Mouse (Mus musculus) CH12.LX (cell line): Measurements from ENCODE around the gene Akap12. TPM values are rescaled to one million over a fixed set of nuclear protein-coding genes. Genes with fewer than 3 reads are reported as not detected.

Source experiments
- DNase-seq: peaks from one replicate; pipeline ENCODE4 v3.0.0-alpha.2; 2013; ENCODE audit errors: extremely low read depth
- H3K27ac ChIP-seq: 2 replicates; pipeline ENCODE4 v1.5.1; 2012; ENCODE audit warnings: low read depth, mild to moderate bottlenecking, control low read depth, moderate library complexity; ENCODE audit not compliant: insufficient read depth
- H3K27me3 ChIP-seq: replicated peaks from 2 replicates; pipeline ENCODE3; 2012; ENCODE audit warnings: inconsistent platforms
- H3K36me3 ChIP-seq, 2 experiments: replicated peaks in 1 of 2; 2 replicates each; pipeline versions ENCODE3 to v1.6.1; 2012; ENCODE audit warnings: inconsistent platforms in 1 of 2, low read length in 1 of 2, mild to moderate bottlenecking in 1 of 2, mixed read lengths in 1 of 2, moderate library complexity in 1 of 2; ENCODE audit not compliant: control insufficient read depth in 1 of 2, insufficient read depth in 1 of 2
- H3K4me1 ChIP-seq, 2 experiments: 2 replicates each; pipeline ENCODE4 v1.6.1; 2012; ENCODE audit warnings: inconsistent platforms in 1 of 2, moderate library complexity in 1 of 2; ENCODE audit not compliant: insufficient read depth in 2 of 2, control insufficient read depth in 1 of 2
- H3K4me2 ChIP-seq: 2 replicates; pipeline ENCODE4 v1.6.1; 2012; ENCODE audit warnings: low read depth, mild to moderate bottlenecking, control low read depth; ENCODE audit not compliant: poor library complexity, insufficient read depth, severe bottlenecking
- H3K4me3 ChIP-seq, 3 experiments: fragments of 150-350 bp in 1 of 3; sonication (generic) in 1 of 3; replicated peaks in 1 of 3; 2 replicates each; pipeline versions ENCODE3 to v1.5.1; 2011 to 2012; ENCODE audit warnings: low read depth in 2 of 3, low read length in 2 of 3, mild to moderate bottlenecking in 2 of 3, moderate library complexity in 2 of 3, control low read depth in 1 of 3, improper control_type of control experiment in 1 of 3, inconsistent platforms in 1 of 3, mixed read lengths in 1 of 3; ENCODE audit not compliant: poor library complexity in 1 of 3
- H3K79me2 ChIP-seq: replicated peaks from 2 replicates; pipeline ENCODE4 v1.6.1; 2012; ENCODE audit warnings: mild to moderate bottlenecking, moderate library complexity; ENCODE audit not compliant: control insufficient read depth, poor library complexity, insufficient read depth, severe bottlenecking; ENCODE audit errors: extremely low read depth
- H3K9ac ChIP-seq: 2 replicates; pipeline ENCODE4 v1.6.1; 2012; ENCODE audit warnings: low read depth, mild to moderate bottlenecking, control low read depth, moderate library complexity; ENCODE audit not compliant: insufficient read depth
- H3K9me3 ChIP-seq: replicated peaks from 2 replicates; pipeline ENCODE3; 2012; ENCODE audit warnings: low read length, inconsistent platforms, mixed read lengths
- CHD1 ChIP-seq: IDR thresholded peaks from 2 replicates; pipeline ENCODE4 v1.6.1; 2012; ENCODE audit warnings: low read depth, low read length, improper control_type of control experiment, inconsistent platforms
- CHD2 ChIP-seq: IDR thresholded peaks from 2 replicates; pipeline ENCODE4 v1.6.1; 2011; ENCODE audit warnings: low read length, improper control_type of control experiment
- ETS1 ChIP-seq: conservative IDR thresholded peaks from 2 replicates; pipeline ENCODE4 v1.6.1; 2012; ENCODE audit warnings: low read depth, mild to moderate bottlenecking, inconsistent platforms, low read length, improper control_type of control experiment, moderate library complexity
- GABPA ChIP-seq: IDR thresholded peaks from 2 replicates; pipeline ENCODE4 v1.6.1; 2012; ENCODE audit warnings: low read depth, low read length, improper control_type of control experiment, inconsistent platforms; ENCODE audit not compliant: insufficient replicate concordance
- JUN ChIP-seq: IDR thresholded peaks from 2 replicates; pipeline ENCODE4 v1.6.1; 2011; ENCODE audit warnings: low read depth, mild to moderate bottlenecking, low read length, improper control_type of control experiment, moderate library complexity; ENCODE audit not compliant: insufficient read depth
- JUND ChIP-seq: conservative IDR thresholded peaks from 2 replicates; pipeline ENCODE4 v1.6.1; 2011; ENCODE audit warnings: low read depth, low read length, improper control_type of control experiment
- MAZ ChIP-seq: IDR thresholded peaks from 2 replicates; pipeline ENCODE4 v1.6.1; 2012; ENCODE audit warnings: low read depth, mild to moderate bottlenecking, inconsistent platforms, low read length, improper control_type of control experiment, moderate library complexity
- MXI1 ChIP-seq: IDR thresholded peaks from 2 replicates; pipeline ENCODE4 v1.6.1; 2011; ENCODE audit warnings: mild to moderate bottlenecking, low read depth, low read length, improper control_type of control experiment
- MYC ChIP-seq: IDR thresholded peaks from 2 replicates; pipeline ENCODE4 v1.6.1; 2011; ENCODE audit warnings: low read depth, mild to moderate bottlenecking, improper control_type of control experiment, low read length
- NELFE ChIP-seq: IDR thresholded peaks from 2 replicates; pipeline ENCODE4 v1.6.1; 2011; ENCODE audit warnings: low read depth, low read length, improper control_type of control experiment
- PAX5 ChIP-seq: IDR thresholded peaks from 2 replicates; pipeline ENCODE4 v1.6.1; 2012; ENCODE audit warnings: low read length, inconsistent platforms, mixed read lengths
- POLR2AphosphoS2 ChIP-seq: IDR thresholded peaks from 2 replicates; pipeline ENCODE4 v1.6.1; 2011; ENCODE audit warnings: low read depth, low read length, improper control_type of control experiment
- RAD21 ChIP-seq: IDR thresholded peaks from 2 replicates; pipeline ENCODE4 v1.6.1; 2011; ENCODE audit warnings: low read depth, mild to moderate bottlenecking, low read length, improper control_type of control experiment, moderate library complexity
- RCOR1 ChIP-seq: conservative IDR thresholded peaks from 2 replicates; pipeline ENCODE4 v1.6.1; 2012; ENCODE audit warnings: low read depth, mild to moderate bottlenecking, inconsistent platforms, low read length, improper control_type of control experiment
- SIN3A ChIP-seq: IDR thresholded peaks from 2 replicates; pipeline ENCODE4 v1.6.1; 2012; ENCODE audit warnings: low read length, improper control_type of control experiment, inconsistent platforms
- SMC3 ChIP-seq: IDR thresholded peaks from 2 replicates; pipeline ENCODE4 v1.6.1; 2011; ENCODE audit warnings: low read depth, low read length, improper control_type of control experiment
- TBP ChIP-seq: conservative IDR thresholded peaks from 2 replicates; pipeline ENCODE4 v1.6.1; 2011; ENCODE audit warnings: low read depth, low read length, improper control_type of control experiment
- TCF12 ChIP-seq: IDR thresholded peaks from 2 replicates; pipeline ENCODE4 v1.6.1; 2014; ENCODE audit warnings: low read depth, mild to moderate bottlenecking, inconsistent platforms, low read length, improper control_type of control experiment
- UBTF ChIP-seq: IDR thresholded peaks from 2 replicates; pipeline ENCODE4 v1.6.1; 2012; ENCODE audit warnings: low read depth, mild to moderate bottlenecking, inconsistent platforms, low read length, improper control_type of control experiment, moderate library complexity
- USF1 ChIP-seq: IDR thresholded peaks from 2 replicates; pipeline ENCODE4 v1.6.1; 2014; ENCODE audit warnings: low read depth, mild to moderate bottlenecking, inconsistent platforms, low read length, improper control_type of control experiment
- ZKSCAN1 ChIP-seq: IDR thresholded peaks from 2 replicates; pipeline ENCODE4 v1.6.1; 2012; ENCODE audit warnings: low read depth, inconsistent platforms, low read length, improper control_type of control experiment, borderline replicate concordance
- dilution Hi-C: fragments of 300-500 bp; cut with MboI; formaldehyde crosslinking; loops from 2 replicates; pipeline ENCODE4 v1.14.3; 2020; ENCODE audit warnings: low sequenced_read_pairs; ENCODE audit not compliant: extremely low pct_unique_long_range_greater_than_20kb, extremely low pct_ligation_motif_present
- in situ Hi-C: fragments of 300-500 bp; cut with MboI; formaldehyde crosslinking; loops from 3 replicates; pipeline ENCODE4 v1.14.3; 2019; ENCODE audit warnings: low sequenced_read_pairs, low pct_ligation_motif_present, low pct_unique_long_range_greater_than_20kb, mixed read lengths
- polyA plus RNA-seq: library from polyadenylated mRNA; unstranded; fragments of >175 nt; gene quantifications from 2 replicates; pipeline ENCODE4 v1.2.1, GENCODE M21; 2012; ENCODE audit warnings: low read depth; ENCODE audit not compliant: insufficient read length
- total RNA-seq, 2 experiments: library from RNA; depleted of rRNA; stranded (reverse); fragments of 300-350 nt in 1 of 2; fragments of >200 nt in 1 of 2; gene quantifications; 2 replicates each; pipeline ENCODE4 v1.2.3; 2012 to 2014

The Akap12 gene
- total and polyA plus RNA-seq, 3 experiments: 0.51 to 3.1 (median 1.7) TPM

- H3K27me3 ChIP-seq: no peaks in the 10 kb centered on the region
- in situ Hi-C loops: no loop called here
- no peak for TF ChIP-seq TCF12
- no peak for TF ChIP-seq SMC3
- no peak for TF ChIP-seq UBTF
- no peak for TF ChIP-seq USF1
- no peak for TF ChIP-seq JUND
- no peak for TF ChIP-seq PAX5
- no peak for TF ChIP-seq RCOR1
- TF ChIP-seq MAZ: no peak
- no peak for TF ChIP-seq SIN3A
- no peak for TF ChIP-seq TBP
- TF ChIP-seq, all 38 proteins: peak for 0
- Histone ChIP-seq H3K9me3 (no peaks in the 10 kb centered on the region), H3K9ac (no peak overlapping the region), H3K4me1 (no peaks in the 10 kb centered on the region), H3K27ac (no peak overlapping the region), H3K4me3 (no peak overlapping the region), H3K79me2 (no peaks in the 10 kb centered on the region), H3K36me3 (no peaks in the 10 kb centered on the region), H3K4me2 (no peak overlapping the region)
- dilution Hi-C loops: no loop called here
- no peak for DNase-seq
These were observed 18.6 kb downstream of the Akap12 start for GRCm38 (mm10) chr10:4284781-4285180.

DNA sequence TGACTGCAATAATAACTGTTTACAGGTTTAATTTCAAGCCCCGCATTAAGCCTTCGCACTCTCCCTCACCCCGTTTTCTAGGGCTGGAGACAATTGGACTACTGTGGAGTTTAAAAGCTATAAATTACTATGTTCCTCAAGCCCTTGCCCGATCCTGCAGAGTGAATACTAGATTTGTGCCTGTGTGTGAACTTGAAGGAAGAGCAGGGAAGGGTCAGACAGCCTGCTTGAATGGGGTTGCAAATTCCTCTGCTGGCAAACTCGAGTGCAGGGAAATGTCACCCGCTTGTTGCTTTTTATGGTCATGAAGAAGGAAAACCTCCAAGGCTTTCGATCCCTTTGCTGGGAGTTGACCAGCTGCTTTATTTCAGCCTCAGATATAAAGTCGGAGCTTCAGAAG, 19.6 kb downstream of the Akap12 start:
- H3K4me2 ChIP-seq: no peak overlapping the region
- no peak overlapping the region for H3K27ac ChIP-seq
- H3K36me3 ChIP-seq: no peaks in the 10 kb centered on the region
- no peak for DNase-seq
- no peaks in the 10 kb centered on the region for H3K27me3 ChIP-seq
- in situ Hi-C loops (no loop called here), dilution Hi-C loops (no loop called here)
- TF ChIP-seq MYC (no peak), GABPA (no peak), MXI1 (no peak), ETS1 (no peak), TBP (no peak), JUN (no peak), NELFE (no peak), TCF12 (no peak), CHD2 (no peak), CHD1 (no peak), POLR2AphosphoS2 (no peak), USF1 (no peak), ZKSCAN1 (no peak), RAD21 (no peak)
- H3K4me3 ChIP-seq: no peak overlapping the region
- no peaks in the 10 kb centered on the region for H3K4me1 ChIP-seq
- no peaks in the 10 kb centered on the region for H3K79me2 ChIP-seq
- H3K9ac ChIP-seq: no peak overlapping the region
- H3K9me3 ChIP-seq: no peaks in the 10 kb centered on the region
